Mouse (Mus musculus): Measurements from ENCODE around the gene Pkp4.
"Not testable (repeated sequence)": the region's sequence is repeated elsewhere in the genome, so short reads cannot be mapped to it uniquely, and the experiment has no call there.

Gene Pkp4

DNA sequence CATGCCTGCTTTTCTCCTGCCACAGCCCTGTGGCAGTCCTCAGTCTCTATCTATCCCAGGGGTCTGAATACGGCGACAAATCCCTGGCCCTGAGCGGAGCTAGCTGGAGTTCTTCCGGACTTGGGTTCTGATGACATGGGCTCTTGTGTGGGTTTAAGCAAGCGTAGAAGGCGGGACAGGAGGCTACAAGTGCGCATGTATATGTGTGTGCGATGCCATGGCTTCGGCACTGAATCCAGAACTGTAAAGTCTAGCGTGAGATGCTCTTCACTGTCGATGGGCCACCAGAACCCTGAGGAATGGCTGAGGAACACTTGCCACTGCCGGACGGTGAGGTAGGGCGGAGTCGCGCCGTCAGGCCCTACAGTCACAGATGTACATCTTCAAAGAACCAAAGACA is 222.6 kb downstream of the Pkp4 start:
- DNase-seq (ENCODE audit: low spot score in 2 of 2), result no peak

DNA sequence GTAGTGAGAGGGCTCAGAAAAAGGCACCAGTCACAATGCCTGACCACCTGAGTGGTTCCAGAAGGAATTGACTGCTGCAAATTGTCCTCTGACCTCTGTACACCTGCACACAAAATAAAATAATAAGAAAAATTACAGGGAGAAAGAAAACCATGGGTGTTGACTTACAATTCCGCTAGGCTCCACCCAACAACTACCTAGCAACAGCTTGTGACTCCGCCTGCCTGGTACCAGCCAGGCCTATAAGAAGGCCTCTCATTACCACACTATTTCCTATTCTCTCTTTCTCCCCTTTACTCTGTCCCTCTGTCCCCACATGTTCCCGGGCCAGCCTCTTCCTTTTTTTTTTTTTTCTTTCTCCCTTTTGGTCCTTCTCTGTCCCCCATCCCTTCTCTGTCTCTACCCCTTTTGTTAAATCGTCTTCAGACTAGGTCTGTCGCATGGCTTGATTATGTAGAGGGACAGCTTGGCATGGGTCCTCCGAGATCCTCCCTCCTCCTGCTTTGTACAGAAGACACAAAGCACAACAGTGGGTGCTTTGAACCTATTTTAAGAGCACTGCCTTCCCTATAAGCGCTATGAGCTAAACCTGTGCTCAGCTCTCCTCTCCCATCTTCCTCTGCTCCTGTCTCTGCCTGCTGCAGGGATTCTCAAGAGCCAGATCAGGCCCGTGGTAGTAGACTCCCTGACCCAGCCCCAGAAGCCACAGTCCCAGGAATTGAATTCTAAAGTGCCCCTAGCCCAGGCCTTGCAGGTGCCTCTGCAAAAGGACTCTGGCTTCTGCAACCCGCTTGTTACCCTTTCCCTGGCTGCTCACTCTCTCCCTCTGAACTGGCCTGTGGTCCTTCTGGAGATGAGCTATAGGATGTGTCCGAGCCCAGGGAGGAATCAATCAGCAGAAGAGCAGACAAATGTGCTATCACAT is 223.5 kb downstream of the Pkp4 start:
- no peak for DNase-seq (ENCODE audit: low spot score in 2 of 2)

DNA sequence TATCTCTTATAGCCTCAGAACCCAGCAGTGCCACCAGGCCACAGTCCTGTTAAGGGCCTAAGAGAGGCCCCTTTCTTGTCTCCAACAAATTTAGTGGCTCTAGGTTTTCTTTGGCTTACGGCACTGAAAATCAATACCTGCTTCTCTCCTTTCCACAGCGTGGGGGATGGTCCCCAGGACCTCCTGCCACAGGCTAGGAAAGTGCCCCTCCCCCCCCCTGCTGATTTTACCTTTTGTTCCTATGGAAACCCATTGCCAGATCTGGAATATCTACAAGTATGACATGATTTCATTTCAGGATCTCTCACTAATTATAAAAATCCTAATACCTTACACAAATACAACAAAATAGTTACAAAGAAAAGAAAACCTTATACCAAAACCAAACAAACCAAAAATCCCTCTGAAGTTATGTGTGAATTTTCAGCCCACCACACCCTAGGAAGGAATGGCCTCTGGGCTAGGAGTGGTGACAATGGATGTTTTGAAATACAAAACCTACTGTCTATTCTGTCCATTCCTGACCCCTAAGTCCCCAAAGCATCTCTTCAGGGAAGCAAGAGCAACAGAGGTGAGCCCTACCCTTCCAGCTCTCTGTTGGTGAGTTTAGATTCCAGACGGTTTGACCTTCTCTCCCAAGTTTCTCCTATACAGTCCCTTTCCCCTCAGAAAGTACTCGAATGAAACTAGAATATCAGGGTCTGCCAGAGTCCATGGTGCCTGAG is 224.7 kb downstream of the Pkp4 start:
- no peak for DNase-seq (ENCODE audit: low spot score in 2 of 2)

- peak in 1 of 2 experiments; percentile 56 for DNase-seq (ENCODE audit: low spot score in 2 of 2)
Observed at GRCm38 (mm10) chr2:59389971-59390370, 229.3 kb downstream of the Pkp4 start.

DNA sequence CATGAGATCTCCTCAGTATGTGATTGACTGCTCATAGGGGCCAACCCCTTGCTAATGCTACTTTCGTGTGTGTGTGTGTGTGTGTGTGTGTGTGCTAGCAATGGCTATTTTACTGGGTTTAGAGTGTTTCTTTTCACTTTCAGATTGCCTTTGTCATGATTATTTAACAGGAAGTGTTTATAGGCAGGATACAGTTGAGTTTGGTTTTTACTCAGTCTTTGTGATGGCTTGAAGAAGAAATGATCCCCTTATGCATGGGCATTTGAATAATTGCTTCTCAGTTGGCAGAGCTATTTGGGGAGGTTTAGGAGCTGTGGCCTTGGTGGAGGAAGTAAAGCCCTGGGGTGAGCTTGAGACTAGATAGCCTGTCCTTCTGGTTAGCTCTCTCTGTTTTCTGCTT is 232.5 kb downstream of the Pkp4 start:
- DNase-seq (ENCODE audit: low spot score in 2 of 2), result no peak

DNA sequence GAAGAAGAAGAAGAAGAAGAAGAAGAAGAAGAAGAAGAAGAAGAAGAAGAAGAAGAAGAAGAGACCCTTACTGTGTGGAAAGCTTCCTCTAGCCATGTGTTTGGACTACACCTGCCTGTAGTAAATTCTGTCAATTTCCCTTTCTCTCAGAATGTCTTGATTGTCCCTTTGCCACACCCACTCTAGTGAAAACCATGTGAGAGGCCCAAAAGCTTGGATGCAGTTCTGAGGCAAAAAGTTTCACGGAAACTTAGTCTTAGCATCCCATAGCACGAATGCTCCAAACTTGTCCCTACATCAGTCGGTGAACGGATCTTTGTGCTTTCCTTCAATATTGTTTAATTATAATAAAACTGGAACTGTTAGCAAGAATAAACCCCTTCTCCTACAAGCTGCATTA is 234.0 kb downstream of the Pkp4 start:
- DNase-seq (ENCODE audit: low spot score in 2 of 2), result no peak

- not testable (repeated sequence) for DNase-seq (ENCODE audit: low spot score in 2 of 2)
Observed at GRCm38 (mm10) chr2:59395160-59395650, 234.6 kb downstream of the Pkp4 start.

DNA sequence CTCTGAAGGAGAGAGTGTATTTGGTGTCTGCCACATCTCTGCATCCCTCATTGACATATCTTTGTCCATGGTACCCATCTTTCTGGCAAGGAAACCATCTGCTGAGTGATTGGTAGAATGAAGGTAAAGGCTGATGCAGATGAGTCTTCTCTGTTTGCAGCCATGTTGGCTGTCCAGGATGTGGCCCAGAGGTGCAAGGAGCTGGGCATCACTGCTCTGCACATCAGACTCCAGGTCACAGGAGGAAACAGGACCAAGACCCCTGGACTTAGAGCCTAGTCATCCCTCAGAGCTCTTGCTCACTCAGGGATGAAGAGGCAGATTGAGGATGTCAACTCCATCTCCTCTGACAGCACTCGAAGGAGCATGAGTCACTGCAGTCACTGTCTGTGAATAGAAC is 235.9 kb downstream of the Pkp4 start:
- DNase-seq (ENCODE audit: low spot score in 2 of 2), result no peak

DNA sequence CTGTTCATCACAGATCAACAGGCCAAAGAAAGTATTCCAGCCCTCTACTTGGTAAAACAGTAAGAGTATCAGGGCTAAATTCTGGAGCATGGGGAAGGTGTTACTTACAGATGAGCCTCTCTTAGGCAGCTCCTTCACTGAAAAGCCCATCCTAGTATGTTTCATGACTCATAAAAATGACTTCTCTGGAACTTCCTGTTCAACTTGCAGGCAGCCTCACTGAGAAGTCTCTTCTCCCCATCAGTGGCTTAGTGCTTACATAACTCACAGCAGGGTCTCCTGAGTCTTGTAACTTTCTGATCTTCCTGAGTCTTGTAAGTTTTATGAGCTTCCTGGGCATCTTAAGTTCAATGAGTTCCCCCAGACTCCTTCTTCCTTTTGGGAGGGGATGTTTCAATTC is 236.9 kb downstream of the Pkp4 start:
- no peak for DNase-seq (ENCODE audit: low spot score in 2 of 2)

GRCm38 (mm10) chr2:59400901-59401378 is 240.3 kb downstream of the Pkp4 start:
- no peak for DNase-seq (ENCODE audit: low spot score in 2 of 2)

- DNase-seq (ENCODE audit: low spot score in 2 of 2), result no peak
Observed at GRCm38 (mm10) chr2:59401841-59402461, 241.3 kb downstream of the Pkp4 start.

GRCm38 (mm10) chr2:59404022-59404421 is 243.4 kb downstream of the Pkp4 start:
- no peak for DNase-seq (ENCODE audit: low spot score in 2 of 2)

Measured in right cerebral cortex, postnatal 10 days (tissue).